Mouse (Mus musculus) intestine, embryonic 15.5 days (tissue): Measurements from ENCODE around the gene Nebl. TPM values are rescaled to one million over a fixed set of nuclear protein-coding genes. Genes with fewer than 3 reads are reported as not detected.

Experiments used
- ATAC-seq: fragments of 200-750 bp; cut with Nextera tagmentation; 2 replicates; pipeline ENCODE4 v1.8.0; 2017; ENCODE audit warnings: moderate TSS enrichment, moderate library complexity
- H3K27ac ChIP-seq: fragments of 300-500 bp; sonication (generic); 2 replicates; pipeline ENCODE4 v1.5.1; 2015; ENCODE audit warnings: mild to moderate bottlenecking, inconsistent platforms
- H3K27me3 ChIP-seq: fragments of 300-500 bp; sonication (generic); replicated peaks from 2 replicates; pipeline ENCODE4 v1.6.1; 2015; ENCODE audit warnings: inconsistent platforms
- H3K36me3 ChIP-seq: fragments of 300-500 bp; sonication (generic); 2 replicates; pipeline ENCODE4 v1.6.1; 2015; ENCODE audit warnings: inconsistent platforms
- H3K4me1 ChIP-seq: fragments of 300-500 bp; sonication (generic); replicated peaks from 2 replicates; pipeline ENCODE4 v1.6.1; 2015; ENCODE audit warnings: inconsistent platforms
- H3K4me2 ChIP-seq: fragments of 300-500 bp; sonication (generic); replicated peaks from 2 replicates; pipeline ENCODE4 v1.6.1; 2015; ENCODE audit warnings: mild to moderate bottlenecking, inconsistent platforms
- H3K4me3 ChIP-seq: fragments of 300-500 bp; sonication (generic); replicated peaks from 2 replicates; pipeline ENCODE4 v1.5.1; 2015; ENCODE audit warnings: inconsistent platforms
- H3K9ac ChIP-seq: fragments of 300-500 bp; sonication (generic); 2 replicates; pipeline ENCODE4 v1.6.1; 2015; ENCODE audit warnings: inconsistent platforms
- H3K9me3 ChIP-seq: fragments of 300-500 bp; sonication (generic); 2 replicates; pipeline ENCODE4 v1.6.1; 2016; ENCODE audit warnings: inconsistent platforms
- WGBS: fragments of 180-500 bp; shearing (Covaris S2); methylation state at CpG from one replicate; pipeline ENCODE4 v1.1.7; 2015; 5-methylcytosine and 5-hydroxymethylcytosine counted together
- polyA plus RNA-seq: library from polyadenylated mRNA; unstranded; fragments of >200 nt; fragmentation: Nextera tagmentation; extraction: Ambion mirVana; gene quantifications from 2 replicates; pipeline ENCODE4 v1.2.1, GENCODE M21; 2015

Nebl gene
- polyA plus RNA-seq, 1 experiment from 2014 or later = 0.43 TPM

- peaks cover 5% of the 10 kb centered on the region; the same call in 1 of the 2 replicates for H3K27me3 ChIP-seq
- no peak overlapping the region for H3K27ac ChIP-seq
- 73% methylated on average over 5 of the region's 5 CpGs for WGBS
- no peak for ATAC-seq
- no peak overlapping the region for H3K4me3 ChIP-seq
- H3K4me1 ChIP-seq = no peaks in the 10 kb centered on the region
- H3K9me3 ChIP-seq = no peaks in the 10 kb centered on the region
- no peaks in the 10 kb centered on the region for H3K36me3 ChIP-seq
- no peak overlapping the region for H3K9ac ChIP-seq
- H3K4me2 ChIP-seq = no peak overlapping the region
Observed at GRCm38 (mm10) chr2:17724405-17724804, 6.9 kb downstream of the Nebl start.

GRCm38 (mm10) chr2:17723268-17724019 is 7.8 kb downstream of the Nebl start:
- Histone ChIP-seq H3K9me3 (no peaks in the 10 kb centered on the region), H3K4me1 (no peaks in the 10 kb centered on the region), H3K27me3 (0 out of 2 replicates have a peak, but pooled peaks cover under 1% of the 10 kb centered on the region), H3K36me3 (no peaks in the 10 kb centered on the region), H3K4me3 (no peak overlapping the region), H3K4me2 (no peak overlapping the region), H3K27ac (no peak overlapping the region), H3K9ac (no peak overlapping the region)
- WGBS = 67% methylated on average over 12 of the region's 12 CpGs
- no peak for ATAC-seq

- ATAC-seq = no peak
- Histone ChIP-seq H3K36me3 (no peaks in the 10 kb centered on the region), H3K27ac (no peak overlapping the region), H3K27me3 (no peaks in the 10 kb centered on the region), H3K4me3 (no peak overlapping the region), H3K4me1 (no peaks in the 10 kb centered on the region), H3K4me2 (no peak overlapping the region), H3K9me3 (no peaks in the 10 kb centered on the region), H3K9ac (no peak overlapping the region)
- 51% methylated on average over 6 of the region's 6 CpGs for WGBS
Observed at GRCm38 (mm10) chr2:17721177-17721715, 10.0 kb downstream of the Nebl start.

GRCm38 (mm10) chr2:17718281-17718680 is 13.0 kb downstream of the Nebl start:
- Histone ChIP-seq H3K27ac (no peak overlapping the region), H3K27me3 (no peaks in the 10 kb centered on the region), H3K36me3 (no peaks in the 10 kb centered on the region), H3K4me3 (no peak overlapping the region), H3K9me3 (no peaks in the 10 kb centered on the region), H3K4me1 (no peaks in the 10 kb centered on the region), H3K4me2 (no peak overlapping the region), H3K9ac (no peak overlapping the region)
- WGBS = 74% methylated on average over 1 of the region's 1 CpGs
- ATAC-seq = no peak

- H3K4me1 ChIP-seq = no peaks in the 10 kb centered on the region
- H3K27me3 ChIP-seq = no peaks in the 10 kb centered on the region
- H3K4me3 ChIP-seq = no peak overlapping the region
- no peak overlapping the region for H3K4me2 ChIP-seq
- peak; percentile 63 for ATAC-seq
- WGBS = 48% methylated on average over 2 of the region's 2 CpGs
- no peak overlapping the region for H3K27ac ChIP-seq
- H3K9ac ChIP-seq = no peak overlapping the region
- no peaks in the 10 kb centered on the region for H3K9me3 ChIP-seq
- H3K36me3 ChIP-seq = no peaks in the 10 kb centered on the region
Observed at GRCm38 (mm10) chr2:17717200-17717599, 14.1 kb downstream of the Nebl start.

- no peak overlapping the region for H3K9ac ChIP-seq
- no peak overlapping the region for H3K4me3 ChIP-seq
- no peaks in the 10 kb centered on the region for H3K36me3 ChIP-seq
- H3K27ac ChIP-seq = no peak overlapping the region
- no peak overlapping the region for H3K4me2 ChIP-seq
- no peaks in the 10 kb centered on the region for H3K4me1 ChIP-seq
- H3K9me3 ChIP-seq = no peaks in the 10 kb centered on the region
- H3K27me3 ChIP-seq = no peaks in the 10 kb centered on the region
- no peak for ATAC-seq
- 69% methylated on average over 9 of the region's 9 CpGs for WGBS
Observed at GRCm38 (mm10) chr2:17715149-17715767, 16.0 kb downstream of the Nebl start.

GRCm38 (mm10) chr2:17714661-17715060 is 16.6 kb downstream of the Nebl start:
- H3K9ac ChIP-seq = no peak overlapping the region
- H3K27me3 ChIP-seq = no peaks in the 10 kb centered on the region
- no peak for ATAC-seq
- no peaks in the 10 kb centered on the region for H3K4me1 ChIP-seq
- no peaks in the 10 kb centered on the region for H3K36me3 ChIP-seq
- 89% methylated on average over 14 of the region's 14 CpGs for WGBS
- no peak overlapping the region for H3K27ac ChIP-seq
- no peak overlapping the region for H3K4me3 ChIP-seq
- no peaks in the 10 kb centered on the region for H3K9me3 ChIP-seq
- H3K4me2 ChIP-seq = no peak overlapping the region

- Histone ChIP-seq H3K4me3 (no peak overlapping the region), H3K27ac (no peak overlapping the region), H3K4me2 (no peak overlapping the region), H3K36me3 (no peaks in the 10 kb centered on the region), H3K4me1 (no peaks in the 10 kb centered on the region), H3K9ac (no peak overlapping the region), H3K27me3 (no peaks in the 10 kb centered on the region), H3K9me3 (no peaks in the 10 kb centered on the region)
- no peak for ATAC-seq
- 56% methylated on average over 4 of the region's 4 CpGs for WGBS
Observed at GRCm38 (mm10) chr2:17714124-17714523, 17.1 kb downstream of the Nebl start.

- 90% methylated on average over 5 of the region's 5 CpGs for WGBS
- no peak overlapping the region for H3K27ac ChIP-seq
- H3K9ac ChIP-seq = no peak overlapping the region
- H3K27me3 ChIP-seq = no peaks in the 10 kb centered on the region
- H3K4me2 ChIP-seq = no peak overlapping the region
- no peaks in the 10 kb centered on the region for H3K4me1 ChIP-seq
- H3K4me3 ChIP-seq = no peak overlapping the region
- no peaks in the 10 kb centered on the region for H3K9me3 ChIP-seq
- ATAC-seq = no peak
- H3K36me3 ChIP-seq = no peaks in the 10 kb centered on the region
Observed at GRCm38 (mm10) chr2:17711216-17711615, 20.0 kb downstream of the Nebl start.

- no peaks in the 10 kb centered on the region for H3K9me3 ChIP-seq
- no peak overlapping the region for H3K9ac ChIP-seq
- no peaks in the 10 kb centered on the region for H3K27me3 ChIP-seq
- H3K4me1 ChIP-seq = no peaks in the 10 kb centered on the region
- no peak for ATAC-seq
- no peak overlapping the region for H3K4me2 ChIP-seq
- H3K36me3 ChIP-seq = no peaks in the 10 kb centered on the region
- no peak overlapping the region for H3K4me3 ChIP-seq
- no peak overlapping the region for H3K27ac ChIP-seq
- 87% methylated on average over 2 of the region's 2 CpGs for WGBS
Observed at GRCm38 (mm10) chr2:17710083-17710482, 21.2 kb downstream of the Nebl start.

- ATAC-seq = no peak
- 82% methylated on average over 5 of the region's 5 CpGs for WGBS
- no peak overlapping the region for H3K27ac ChIP-seq
- H3K9me3 ChIP-seq = no peaks in the 10 kb centered on the region
- no peak overlapping the region for H3K4me2 ChIP-seq
- no peaks in the 10 kb centered on the region for H3K36me3 ChIP-seq
- H3K4me3 ChIP-seq = no peak overlapping the region
- no peaks in the 10 kb centered on the region for H3K27me3 ChIP-seq
- no peaks in the 10 kb centered on the region for H3K4me1 ChIP-seq
- H3K9ac ChIP-seq = no peak overlapping the region
Observed at GRCm38 (mm10) chr2:17705964-17706363, 25.3 kb downstream of the Nebl start.

GRCm38 (mm10) chr2:17705426-17705825 is 25.8 kb downstream of the Nebl start:
- WGBS = 64% methylated on average over 3 of the region's 3 CpGs
- Histone ChIP-seq H3K4me2 (no peak overlapping the region), H3K9ac (no peak overlapping the region), H3K4me1 (no peaks in the 10 kb centered on the region), H3K9me3 (no peaks in the 10 kb centered on the region), H3K36me3 (no peaks in the 10 kb centered on the region), H3K27ac (no peak overlapping the region), H3K27me3 (no peaks in the 10 kb centered on the region), H3K4me3 (no peak overlapping the region)
- ATAC-seq = no peak

GRCm38 (mm10) chr2:17703170-17703512 is 28.1 kb downstream of the Nebl start:
- ATAC-seq = no peak
- 73% methylated on average over 2 of the region's 2 CpGs for WGBS
- Histone ChIP-seq H3K9ac (no peak overlapping the region), H3K36me3 (no peaks in the 10 kb centered on the region), H3K4me1 (no peaks in the 10 kb centered on the region), H3K4me3 (no peak overlapping the region), H3K27ac (no peak overlapping the region), H3K9me3 (no peaks in the 10 kb centered on the region), H3K4me2 (no peak overlapping the region), H3K27me3 (no peaks in the 10 kb centered on the region)
